Mouse (Mus musculus) left cerebral cortex, postnatal 25 days (tissue): ENCODE data around the gene Cbr1. TPM values are rescaled to one million over a fixed set of nuclear protein-coding genes. Genes with fewer than 3 reads are reported as not detected.
"Not testable (repeated sequence)": the region's sequence is repeated elsewhere in the genome, so short reads cannot be mapped to it uniquely, and the experiment has no call there.

ENCODE experiments used
- DNase-seq, 2 experiments: peaks; one replicate each; pipeline ENCODE4 v3.0.0; 2022; ENCODE audit warnings: low spot score in 2 of 2, mixed read lengths in 1 of 2
- intact Hi-C: fragments of 180-260 bp; cut with DNase I; formaldehyde crosslinking; loops from one replicate; pipeline ENCODE4 v1.15.1; 2025
- total RNA-seq, 2 experiments: library from RNA; stranded (reverse); gene quantifications; 2 replicates each; pipeline ENCODE4 v1.2.3; 2021

Gene Cbr1
- total RNA-seq, 2 experiments from 2014 or later: 64.7 to 68.8 TPM

- no peak for DNase-seq
- intact Hi-C loops: no loop called here
Observed at GRCm38 (mm10) chr16:93595766-93596165, 9.9 kb upstream of the Cbr1 start.

- no peak for DNase-seq
- intact Hi-C loops: no loop called here
Observed at GRCm38 (mm10) chr16:93596807-93597206, 8.8 kb upstream of the Cbr1 start.

- intact Hi-C loops: no loop called here
- no peak for DNase-seq
Observed at GRCm38 (mm10) chr16:93597551-93597950, 8.1 kb upstream of the Cbr1 start.

- intact Hi-C loops: no loop called here
Observed at GRCm38 (mm10) chr16:93599461-93599860, 6.2 kb upstream of the Cbr1 start.

GRCm38 (mm10) chr16:93603439-93604212, 2.0 kb upstream of the Cbr1 start, which contains the start of gene Setd4:
TSS of gene Setd4 (minus strand) at chr16:93604063.
- intact Hi-C loops: no loop called here

More at GRCm38 (mm10) chr16:93599461-93599860, 6.2 kb upstream of the Cbr1 start:
- no peak for DNase-seq

GRCm38 (mm10) chr16:93604481-93604969, 1.1 kb upstream of the Cbr1 start:
- peak; percentile 28 to 57 for DNase-seq
- intact Hi-C loops: no loop called here

More at GRCm38 (mm10) chr16:93603439-93604212, 2.0 kb upstream of the Cbr1 start, which contains the start of gene Setd4:
- DNase-seq: peak; percentile 93 to 97

GRCm38 (mm10) chr16:93606146-93606545, 493 bp downstream of the Cbr1 start:
- intact Hi-C loops: no loop called here
- no peak for DNase-seq

GRCm38 (mm10) chr16:93607669-93608101, 2.0 kb downstream of the Cbr1 start:
- intact Hi-C loops: no loop called here
- peak; percentile 76 to 78 for DNase-seq

GRCm38 (mm10) chr16:93608731-93609130, 3.1 kb downstream of the Cbr1 start:
- no peak for DNase-seq
- intact Hi-C loops: no loop called here

GRCm38 (mm10) chr16:93609796-93610195, 4.1 kb downstream of the Cbr1 start:
- DNase-seq: no peak
- intact Hi-C loops: loop anchor here (10.0 kb wide), 1 partner anchor 155 kb away; no protein-coding TSS in a partner anchor

- intact Hi-C loops: loop anchor here (10.0 kb wide), 1 partner anchor 154 kb away; no protein-coding TSS in a partner anchor
- no peak for DNase-seq
Observed at GRCm38 (mm10) chr16:93610961-93611360, 5.3 kb downstream of the Cbr1 start.

- DNase-seq: peak; percentile 39 to 65
- intact Hi-C loops: loop anchor here (10.0 kb wide), 1 partner anchor 150 kb away; no protein-coding TSS in a partner anchor
Observed at GRCm38 (mm10) chr16:93615118-93615870, 9.6 kb downstream of the Cbr1 start.

- DNase-seq, intact Hi-C loops: not testable (repeated sequence)
Observed at GRCm38 (mm10) chr16:93623759-93624158, 18.1 kb downstream of the Cbr1 start.

- intact Hi-C loops: no loop called here
Observed at GRCm38 (mm10) chr16:93624671-93625070, 19.0 kb downstream of the Cbr1 start.

GRCm38 (mm10) chr16:93626745-93627144, 21.1 kb downstream of the Cbr1 start:
- peak in 1 of 2 experiments; percentile 39 for DNase-seq

More at GRCm38 (mm10) chr16:93624671-93625070, 19.0 kb downstream of the Cbr1 start:
- DNase-seq: no peak

GRCm38 (mm10) chr16:93627761-93628400, 22.2 kb downstream of the Cbr1 start, which contains the start of gene Gm5678:
TSS of gene Gm5678 (plus strand) at chr16:93628097.
- intact Hi-C loops: no loop called here
- DNase-seq: peak; percentile 34 to 82

More at GRCm38 (mm10) chr16:93626745-93627144, 21.1 kb downstream of the Cbr1 start:
- intact Hi-C loops: no loop called here

- no peak for DNase-seq
- intact Hi-C loops: no loop called here
Observed at GRCm38 (mm10) chr16:93644006-93644405, 38.4 kb downstream of the Cbr1 start.

- no peak for DNase-seq
Observed at GRCm38 (mm10) chr16:93648441-93649183, 43.0 kb downstream of the Cbr1 start.

More at GRCm38 (mm10) chr16:93648441-93649183, 43.0 kb downstream of the Cbr1 start:
- intact Hi-C loops: no loop called here
